8 mouse cellular contexts compared by ENCODE assay signal in genomic region chr4:155173822-155174785, GRCm38 (mm10). TPM values are rescaled to one million over a fixed set of nuclear protein-coding genes. Genes with fewer than 3 reads are reported as not detected.
A peak's percentile ranks its signal among the peaks of the same experiment; 100 is the strongest.
DNase-seq lines count a peak whose midpoint lies in the region; ATAC-seq and TF ChIP-seq lines count a peak whose summit lies in the region.

No protein-coding gene starts in this region.

- 14% methylated on average over 16 of the region's 17 CpGs for WGBS in heart, embryonic 14.5 days
- 26% methylated on average over 16 of the region's 17 CpGs for WGBS in heart, postnatal 0 days
- WGBS in midbrain, embryonic 13.5 days: 17% methylated on average over 17 of the region's 17 CpGs

- no peak for TF ChIP-seq CTCF in MEL (IDR thresholded peaks at IDR 0.05 in 2 of 3, conservative IDR thresholded peaks at IDR 0.05 in 1 of 3; ENCODE audit: control insufficient read depth in 1 of 3, insufficient read depth in 1 of 3, low read depth in 2 of 3, low read length in 3 of 3, poor library complexity in 1 of 3, severe bottlenecking in 1 of 3)
- TF ChIP-seq CTCF in heart, postnatal 0 days (IDR thresholded peaks at IDR 0.05; ENCODE audit: low read depth): no peak

- no peak for DNase-seq in heart, postnatal 14 days
- DNase-seq in MEL (ENCODE audit: low read depth, low spot score): no peak
- DNase-seq in heart, postnatal 0 days (ENCODE audit: low spot score): no peak
- no peak for DNase-seq in left cerebral cortex, adult 18-20 months (ENCODE audit: low spot score in 2 of 2)
- no peak for DNase-seq in adrenal gland, adult (ENCODE audit: inconsistent age in 2 of 2, low spot score in 1 of 2)

- H3K79me2 ChIP-seq in MEL (ENCODE audit: control insufficient read depth, insufficient read depth, low read length, poor library complexity): peaks cover 4% of the 10 kb centered on the region

- H3K27me3 ChIP-seq in heart, embryonic 14.5 days (ENCODE audit: control insufficient read depth, insufficient read depth, low read length): no peaks in the 10 kb centered on the region
- no peaks in the 10 kb centered on the region for H3K27me3 ChIP-seq in MEL (ENCODE audit: control insufficient read depth in 1 of 2, insufficient read depth in 2 of 2, low read length in 2 of 2)
- H3K27me3 ChIP-seq in heart, postnatal 0 days (ENCODE audit: control insufficient read depth, insufficient read depth, low read length): no peaks in the 10 kb centered on the region
- H3K27me3 ChIP-seq in midbrain, embryonic 13.5 days: no peaks in the 10 kb centered on the region

- peak overlapping the region; percentile 86 to 95 for H3K27ac ChIP-seq in heart, embryonic 14.5 days (replicated peaks in 1 of 2; ENCODE audit: control insufficient read depth in 1 of 2, insufficient read depth in 1 of 2, low read depth in 2 of 2, low read length in 2 of 2)
- no peak overlapping the region for H3K27ac ChIP-seq in MEL (ENCODE audit: control insufficient read depth, low read depth, low read length)
- peak overlapping the region; percentile 92 for H3K27ac ChIP-seq in heart, postnatal 0 days (ENCODE audit: low read depth)
- peak overlapping the region; percentile 92 for H3K27ac ChIP-seq in midbrain, embryonic 13.5 days

- H3K4me2 ChIP-seq in heart, embryonic 14.5 days (ENCODE audit: low read length): peak overlapping the region; percentile 43
- H3K4me2 ChIP-seq in heart, postnatal 0 days (ENCODE audit: low read depth, low read length): peak overlapping the region; percentile 49
- peak overlapping the region; percentile 34 for H3K4me2 ChIP-seq in midbrain, embryonic 13.5 days (replicated peaks)

- no peak for ATAC-seq in heart, embryonic 14.5 days (ENCODE audit: insufficient number of reproducible peaks, insufficient read depth, low FRiP score, low read depth)
- no peak for ATAC-seq in heart, postnatal 0 days (ENCODE audit: insufficient read depth, low read depth)
- peak; percentile 1; the same call in 1 of the 2 replicates for ATAC-seq in midbrain, embryonic 13.5 days
- ATAC-seq in cerebellum, adult (ENCODE audit: insufficient number of reproducible peaks, low FRiP score, low TSS enrichment): no peak

- no peaks in the 10 kb centered on the region for H3K9me3 ChIP-seq in heart, embryonic 14.5 days (ENCODE audit: control insufficient read depth, low read length)
- H3K9me3 ChIP-seq in MEL (replicated peaks; ENCODE audit: insufficient read depth, low read length): no peaks in the 10 kb centered on the region
- no peaks in the 10 kb centered on the region for H3K9me3 ChIP-seq in heart, postnatal 0 days (replicated peaks; ENCODE audit: control insufficient read depth, low read length)
- no peaks in the 10 kb centered on the region for H3K9me3 ChIP-seq in midbrain, embryonic 13.5 days

- intact Hi-C loops in heart, postnatal 14 days (cut with DNase I): no loop called here

- H3K4me3 ChIP-seq in heart, embryonic 14.5 days (ENCODE audit: control insufficient read depth in 1 of 2, insufficient read depth in 1 of 2, low read depth in 1 of 2, low read length in 2 of 2): peak overlapping the region in 1 of 2 experiments; percentile 3; a peak in 1 of 4 replicates
- H3K4me3 ChIP-seq in MEL (ENCODE audit: control insufficient read depth in 1 of 2, insufficient read depth in 1 of 2, low read depth in 2 of 2, low read length in 2 of 2): no peak overlapping the region
- 0 out of 2 replicates have a peak overlapping the region, but pooled peaks have one; percentile 2 for H3K4me3 ChIP-seq in heart, postnatal 0 days (ENCODE audit: low read depth, low read length)
- no peak overlapping the region for H3K4me3 ChIP-seq in midbrain, embryonic 13.5 days (replicated peaks)

- TF ChIP-seq RAD21 in MEL (IDR thresholded peaks at IDR 0.05; ENCODE audit: low read depth, low read length): no peak

- H3K36me3 ChIP-seq in heart, embryonic 14.5 days (ENCODE audit: control insufficient read depth, insufficient read depth, low read length): no peaks in the 10 kb centered on the region
- peaks cover 0 to 21% of the 10 kb centered on the region in 2 experiments; a peak in 3 of 4 replicates for H3K36me3 ChIP-seq in MEL (ENCODE audit: control insufficient read depth in 1 of 2, insufficient read depth in 2 of 2, low read length in 2 of 2)
- H3K36me3 ChIP-seq in heart, postnatal 0 days (replicated peaks; ENCODE audit: control insufficient read depth, insufficient read depth, low read length): no peaks in the 10 kb centered on the region
- H3K36me3 ChIP-seq in midbrain, embryonic 13.5 days: no peaks in the 10 kb centered on the region

- TF ChIP-seq EP300 in MEL (IDR thresholded peaks at IDR 0.05; ENCODE audit: low read depth in 1 of 2, low read length in 2 of 2): no peak
- no peak; the same call in 1 of the 2 replicates for TF ChIP-seq EP300 in heart, postnatal 0 days (IDR thresholded peaks at IDR 0.05; ENCODE audit: low read depth)

- peaks cover 80 to 93% of the 10 kb centered on the region in 2 experiments for H3K4me1 ChIP-seq in heart, embryonic 14.5 days (ENCODE audit: control insufficient read depth in 2 of 2, insufficient read depth in 2 of 2, low read length in 2 of 2)
- H3K4me1 ChIP-seq in MEL (ENCODE audit: control insufficient read depth in 1 of 2, insufficient read depth in 2 of 2, low read length in 2 of 2): peaks cover 9 to 31% of the 10 kb centered on the region in 2 experiments
- peaks cover 99% of the 10 kb centered on the region for H3K4me1 ChIP-seq in heart, postnatal 0 days (ENCODE audit: control insufficient read depth, insufficient read depth)
- H3K4me1 ChIP-seq in midbrain, embryonic 13.5 days (replicated peaks): peaks cover 82% of the 10 kb centered on the region

- no peak for TF ChIP-seq POLR2A in MEL (IDR thresholded peaks at IDR 0.05; ENCODE audit: control insufficient read depth in 1 of 2, insufficient read depth in 1 of 2, low read depth in 1 of 2, low read length in 2 of 2, poor library complexity in 1 of 2)

- H3K9ac ChIP-seq in heart, embryonic 14.5 days (ENCODE audit: low read length): peak overlapping the region; percentile 60
- 0 out of 2 replicates have a peak overlapping the region, but pooled peaks have one; percentile 15 for H3K9ac ChIP-seq in MEL (ENCODE audit: control insufficient read depth, low read depth, low read length, poor library complexity, severe bottlenecking)
- peak overlapping the region; percentile 19; the same call in 1 of the 2 replicates for H3K9ac ChIP-seq in heart, postnatal 0 days (replicated peaks; ENCODE audit: low read depth, low read length)
- peak overlapping the region; percentile 51 for H3K9ac ChIP-seq in midbrain, embryonic 13.5 days (replicated peaks)

TF ChIP-seq in MEL, 35 proteins besides CTCF, POLR2A, EP300 and RAD21:
- TF ChIP-seq GATA1 (IDR thresholded peaks at IDR 0.05; ENCODE audit: low read depth, low read length): no peak
- no peak for TF ChIP-seq MAX (IDR thresholded peaks at IDR 0.05; ENCODE audit: low read length)
- no peak for TF ChIP-seq E2F4 (IDR thresholded peaks at IDR 0.05; ENCODE audit: borderline replicate concordance, low read depth, low read length)
- TF ChIP-seq POLR2AphosphoS5 (IDR thresholded peaks at IDR 0.05; ENCODE audit: borderline replicate concordance, low read depth, low read length): no peak
- no peak for TF ChIP-seq GABPA (IDR thresholded peaks at IDR 0.05; ENCODE audit: low read depth, low read length)
- TF ChIP-seq CHD2 (IDR thresholded peaks at IDR 0.05; ENCODE audit: low read length): no peak
- TF ChIP-seq KAT2A (conservative IDR thresholded peaks at IDR 0.05; ENCODE audit: low read depth, low read length): no peak
- no peak for TF ChIP-seq TCF12 (IDR thresholded peaks at IDR 0.05; ENCODE audit: low read depth, low read length)
- no peak for TF ChIP-seq HCFC1 (IDR thresholded peaks at IDR 0.05; ENCODE audit: low read depth, low read length)
- TF ChIP-seq USF1 (IDR thresholded peaks at IDR 0.05; ENCODE audit: low read depth, low read length): no peak
- no peak for TF ChIP-seq TAL1 (IDR thresholded peaks at IDR 0.05; ENCODE audit: low read length)
- TF ChIP-seq ZNF384 (IDR thresholded peaks at IDR 0.05; ENCODE audit: low read depth, low read length): no peak
- TF ChIP-seq ZMIZ1 (IDR thresholded peaks at IDR 0.05; ENCODE audit: low read depth, low read length): no peak
- no peak for TF ChIP-seq ZKSCAN1 (IDR thresholded peaks at IDR 0.05; ENCODE audit: low read depth, low read length)
- no peak for TF ChIP-seq MAFK (IDR thresholded peaks at IDR 0.05; ENCODE audit: borderline replicate concordance, low read depth, low read length)
- no peak for TF ChIP-seq BHLHE40 (IDR thresholded peaks at IDR 0.05; ENCODE audit: borderline replicate concordance, low read depth, low read length)

RNA-seq across cellular contexts. Expression of gene Ski, which starts 48.3 kb away (rescaled TPM):
- 16.2 TPM in 2 replicates for polyA plus RNA-seq in heart, embryonic 14.5 days (2014; fragmentation: Nextera tagmentation; extraction: Ambion mirVana)
- 10 to 100 TPM; 65.0 to 65.3 TPM for total RNA-seq in heart, postnatal 14 days (2021)
- 6.2 and 6.9 TPM in 2 replicates for total RNA-seq in MEL (2012; rRNA removed)
- polyA plus RNA-seq in MEL (2012; ENCODE audit: insufficient read depth in 1 of 2, insufficient read length in 2 of 2, low read depth in 1 of 2, low replicate concordance in 2 of 2, missing spikeins in 1 of 2): 10 to 100 TPM in 1 of 2 experiments, not detected in 1; 16.1 TPM
- total RNA-seq in heart, postnatal 0 days (2014; rRNA removed; ENCODE audit: low replicate concordance): 53.2 and 60.6 TPM in 2 replicates
- 7.7 and 9.3 TPM in 2 replicates for polyA plus RNA-seq in heart, postnatal 0 days (2015; fragmentation: Nextera tagmentation; extraction: Ambion mirVana)
- polyA plus RNA-seq in midbrain, embryonic 13.5 days (2015; fragmentation: Nextera tagmentation; extraction: Ambion mirVana): 9.3 and 9.9 TPM in 2 replicates
- total RNA-seq in left cerebral cortex, adult 18-20 months (2021): 100 to 1,000 TPM; 115 to 128 TPM
